Mouse (Mus musculus) MEL (cell line): Measurements from ENCODE around the gene Gm20388. TPM values are rescaled to one million over a fixed set of nuclear protein-coding genes. Genes with fewer than 3 reads are reported as not detected.

Experiments used
- DNase-seq: peaks from one replicate; pipeline ENCODE4 v3.0.0; 2011; ENCODE audit warnings: low read depth, low spot score
- H3K27ac ChIP-seq: 2 replicates; pipeline ENCODE4 v1.5.1; 2012; ENCODE audit warnings: low read depth, mild to moderate bottlenecking, control low read depth, low read length, moderate library complexity; ENCODE audit not compliant: control insufficient read depth
- H3K27me3 ChIP-seq, 2 experiments: fragments of 150-350 bp in 1 of 2; sonication (generic) in 1 of 2; 2 replicates each; pipeline ENCODE4 v1.6.1; 2012; ENCODE audit warnings: low read length in 2 of 2, mild to moderate bottlenecking in 2 of 2, improper control_type of control experiment in 1 of 2, moderate library complexity in 1 of 2; ENCODE audit not compliant: insufficient read depth in 2 of 2, control insufficient read depth in 1 of 2
- H3K36me3 ChIP-seq, 2 experiments: 2 replicates each; pipeline ENCODE4 v1.6.1; 2012 to 2014; ENCODE audit warnings: low read length in 2 of 2, improper control_type of control experiment in 1 of 2, inconsistent platforms in 1 of 2, mild to moderate bottlenecking in 1 of 2; ENCODE audit not compliant: insufficient read depth in 2 of 2, control insufficient read depth in 1 of 2
- H3K4me1 ChIP-seq, 2 experiments: fragments of 150-350 bp in 1 of 2; sonication (generic) in 1 of 2; 2 replicates each; pipeline ENCODE4 v1.6.1; 2012; ENCODE audit warnings: low read length in 2 of 2, improper control_type of control experiment in 1 of 2, mild to moderate bottlenecking in 1 of 2; ENCODE audit not compliant: insufficient read depth in 2 of 2, control insufficient read depth in 1 of 2
- H3K4me3 ChIP-seq, 2 experiments: fragments of 150-350 bp in 1 of 2; sonication (generic) in 1 of 2; 2 replicates each; pipeline ENCODE4 v1.5.1; 2012; ENCODE audit warnings: low read depth in 2 of 2, low read length in 2 of 2, mild to moderate bottlenecking in 2 of 2, moderate library complexity in 2 of 2, control low read depth in 1 of 2, improper control_type of control experiment in 1 of 2; ENCODE audit not compliant: control insufficient read depth in 1 of 2, insufficient read depth in 1 of 2
- H3K79me2 ChIP-seq: 2 replicates; pipeline ENCODE4 v1.6.1; 2012; ENCODE audit warnings: mild to moderate bottlenecking, low read length, moderate library complexity; ENCODE audit not compliant: control insufficient read depth, poor library complexity, insufficient read depth
- H3K9ac ChIP-seq: 2 replicates; pipeline ENCODE4 v1.6.1; 2012; ENCODE audit warnings: low read depth, mild to moderate bottlenecking, control low read depth, low read length, moderate library complexity; ENCODE audit not compliant: control insufficient read depth, poor library complexity, severe bottlenecking
- H3K9me3 ChIP-seq: fragments of 150-350 bp; sonication (generic); replicated peaks from 2 replicates; pipeline ENCODE4 v1.6.1; 2012; ENCODE audit warnings: mild to moderate bottlenecking, low read length, improper control_type of control experiment, moderate library complexity; ENCODE audit not compliant: insufficient read depth
- BHLHE40 ChIP-seq: IDR thresholded peaks from 2 replicates; pipeline ENCODE4 v1.6.1; 2012; ENCODE audit warnings: low read depth, mild to moderate bottlenecking, inconsistent platforms, low read length, improper control_type of control experiment, borderline replicate concordance
- CHD2 ChIP-seq: IDR thresholded peaks from 2 replicates; pipeline ENCODE4 v1.6.1; 2011; ENCODE audit warnings: low read length, improper control_type of control experiment
- CTCF ChIP-seq, 3 experiments: IDR thresholded peaks in 2 of 3; conservative IDR thresholded peaks in 1 of 3; 2 replicates each; pipeline ENCODE4 v1.5.1; 2011 to 2012; ENCODE audit warnings: low read length in 3 of 3, low read depth in 2 of 3, mild to moderate bottlenecking in 2 of 3, improper control_type of control experiment in 1 of 3, inconsistent platforms in 1 of 3, mixed read lengths in 1 of 3, moderate library complexity in 1 of 3; ENCODE audit not compliant: control insufficient read depth in 1 of 3, insufficient read depth in 1 of 3, poor library complexity in 1 of 3, severe bottlenecking in 1 of 3
- E2F4 ChIP-seq: IDR thresholded peaks from 2 replicates; pipeline ENCODE4 v1.6.1; 2011; ENCODE audit warnings: low read depth, low read length, improper control_type of control experiment, borderline replicate concordance
- ELF1 ChIP-seq: IDR thresholded peaks from 2 replicates; pipeline ENCODE4 v1.6.1; 2014; ENCODE audit warnings: low read depth, mild to moderate bottlenecking, inconsistent platforms, low read length, improper control_type of control experiment, moderate library complexity
- EP300 ChIP-seq, 2 experiments: IDR thresholded peaks; 2 replicates each; pipeline ENCODE4 v1.6.1; 2011; ENCODE audit warnings: improper control_type of control experiment in 2 of 2, low read length in 2 of 2, low read depth in 1 of 2, mild to moderate bottlenecking in 1 of 2
- GABPA ChIP-seq: IDR thresholded peaks from 2 replicates; pipeline ENCODE4 v1.6.1; 2012; ENCODE audit warnings: low read depth, mild to moderate bottlenecking, inconsistent platforms, low read length, improper control_type of control experiment, moderate library complexity
- GATA1 ChIP-seq: IDR thresholded peaks from 2 replicates; pipeline ENCODE4 v1.6.1; 2011; ENCODE audit warnings: low read depth, low read length, improper control_type of control experiment
- HCFC1 ChIP-seq: IDR thresholded peaks from 2 replicates; pipeline ENCODE4 v1.6.1; 2012; ENCODE audit warnings: low read depth, mild to moderate bottlenecking, inconsistent platforms, low read length, improper control_type of control experiment, moderate library complexity
- KAT2A ChIP-seq: conservative IDR thresholded peaks from 2 replicates; pipeline ENCODE4 v1.6.1; 2012; ENCODE audit warnings: low read depth, low read length, improper control_type of control experiment, inconsistent platforms
- MAX ChIP-seq: IDR thresholded peaks from 2 replicates; pipeline ENCODE4 v1.6.1; 2011; ENCODE audit warnings: low read length, improper control_type of control experiment
- MAZ ChIP-seq: IDR thresholded peaks from 2 replicates; pipeline ENCODE4 v1.6.1; 2012; ENCODE audit warnings: low read depth, mild to moderate bottlenecking, inconsistent platforms, low read length, improper control_type of control experiment
- MXI1 ChIP-seq: IDR thresholded peaks from 2 replicates; pipeline ENCODE4 v1.6.1; 2011; ENCODE audit warnings: mild to moderate bottlenecking, low read depth, low read length, improper control_type of control experiment
- MYB ChIP-seq: IDR thresholded peaks from 2 replicates; pipeline ENCODE4 v1.6.1; 2011; ENCODE audit warnings: mild to moderate bottlenecking, low read depth, low read length, improper control_type of control experiment
- MYC ChIP-seq: IDR thresholded peaks from 2 replicates; pipeline ENCODE4 v1.6.1; 2011; ENCODE audit warnings: low read depth, mild to moderate bottlenecking, low read length, improper control_type of control experiment, moderate library complexity
- POLR2A ChIP-seq, 2 experiments: IDR thresholded peaks; 2 replicates each; pipeline ENCODE4 v1.6.1; 2011 to 2012; ENCODE audit warnings: low read length in 2 of 2, mild to moderate bottlenecking in 2 of 2, control low read depth in 1 of 2, improper control_type of control experiment in 1 of 2, low read depth in 1 of 2, moderate library complexity in 1 of 2; ENCODE audit not compliant: control insufficient read depth in 1 of 2, insufficient read depth in 1 of 2, poor library complexity in 1 of 2
- POLR2AphosphoS5 ChIP-seq: IDR thresholded peaks from 2 replicates; pipeline ENCODE4 v1.6.1; 2012; ENCODE audit warnings: low read depth, borderline replicate concordance, mild to moderate bottlenecking, inconsistent platforms, low read length, moderate library complexity, mixed read lengths
- RCOR1 ChIP-seq: IDR thresholded peaks from 2 replicates; pipeline ENCODE4 v1.6.1; 2012; ENCODE audit warnings: low read depth, mild to moderate bottlenecking, inconsistent platforms, low read length, improper control_type of control experiment
- SIN3A ChIP-seq: IDR thresholded peaks from 2 replicates; pipeline ENCODE4 v1.6.1; 2012; ENCODE audit warnings: low read length, improper control_type of control experiment, inconsistent platforms
- TAL1 ChIP-seq: IDR thresholded peaks from 2 replicates; pipeline ENCODE4 v1.6.1; 2012; ENCODE audit warnings: mild to moderate bottlenecking, inconsistent platforms, low read length, moderate library complexity, mixed read lengths
- TBP ChIP-seq: IDR thresholded peaks from 2 replicates; pipeline ENCODE4 v1.8.0; 2011; ENCODE audit warnings: low read depth, low read length, improper control_type of control experiment
- UBTF ChIP-seq: IDR thresholded peaks from 2 replicates; pipeline ENCODE4 v1.6.1; 2012; ENCODE audit warnings: low read depth, mild to moderate bottlenecking, inconsistent platforms, low read length, improper control_type of control experiment, moderate library complexity, borderline replicate concordance; ENCODE audit not compliant: insufficient read depth
- USF1 ChIP-seq: IDR thresholded peaks from 2 replicates; pipeline ENCODE4 v1.6.1; 2014; ENCODE audit warnings: low read depth, mild to moderate bottlenecking, inconsistent platforms, low read length, improper control_type of control experiment, moderate library complexity
- ZC3H11A ChIP-seq: IDR thresholded peaks from 2 replicates; pipeline ENCODE4 v1.6.1; 2012; ENCODE audit warnings: low read depth, mild to moderate bottlenecking, inconsistent platforms, low read length, improper control_type of control experiment
- ZKSCAN1 ChIP-seq: IDR thresholded peaks from 2 replicates; pipeline ENCODE4 v1.6.1; 2012; ENCODE audit warnings: low read depth, mild to moderate bottlenecking, inconsistent platforms, low read length, improper control_type of control experiment, moderate library complexity
- ZMIZ1 ChIP-seq: IDR thresholded peaks from 2 replicates; pipeline ENCODE4 v1.6.1; 2012; ENCODE audit warnings: low read depth, mild to moderate bottlenecking, inconsistent platforms, low read length, improper control_type of control experiment, moderate library complexity
- polyA plus RNA-seq, 2 experiments: library from polyadenylated mRNA; stranded (reverse) in 1 of 2; unstranded in 1 of 2; fragments of >175 nt in 1 of 2; fragments of >200 nt in 1 of 2; gene quantifications; 2 replicates each; pipeline versions ENCODE4 v1.2.1 to v1.2.4; 2012; ENCODE audit warnings: low replicate concordance in 2 of 2, low read depth in 1 of 2; ENCODE audit not compliant: insufficient read length in 2 of 2, insufficient read depth in 1 of 2, missing spikeins in 1 of 2
- total RNA-seq: library from RNA; depleted of rRNA; stranded (reverse); fragments of 300-350 nt; gene quantifications from 2 replicates; pipeline ENCODE4 v1.2.3, GENCODE M21; 2012

Gm20388 gene
- total and polyA plus RNA-seq, 3 experiments: 11.1 to 17.8 TPM; not detected in 1

GRCm38 (mm10) chr8:123672648-123673047 is 3762.0 kb downstream of the Gm20388 start:
- Histone ChIP-seq H3K9ac (no peak overlapping the region), H3K27ac (no peak overlapping the region), H3K36me3 (no peaks in the 10 kb centered on the region), H3K79me2 (no peaks in the 10 kb centered on the region), H3K9me3 (no peaks in the 10 kb centered on the region), H3K27me3 (no peaks in the 10 kb centered on the region), H3K4me3 (no peak overlapping the region), H3K4me1 (no peaks in the 10 kb centered on the region)
- DNase-seq: no peak
- TF ChIP-seq RCOR1: no peak
- TF ChIP-seq GATA1: no peak
- TF ChIP-seq EP300 (IDR thresholded peaks at IDR 0.05; ENCODE audit: low read depth in 1 of 2, low read length in 2 of 2): no peak
- no peak for TF ChIP-seq USF1
- no peak for TF ChIP-seq HCFC1
- TF ChIP-seq ZKSCAN1: no peak
- no peak for TF ChIP-seq GABPA
- no peak for TF ChIP-seq ZMIZ1
- TF ChIP-seq UBTF: no peak
- no peak for TF ChIP-seq MAX
- TF ChIP-seq MYB: no peak
- no peak for TF ChIP-seq KAT2A
- no peak for TF ChIP-seq SIN3A
- no peak for TF ChIP-seq E2F4
- no peak for TF ChIP-seq TAL1
- no peak for TF ChIP-seq ELF1
- no peak for TF ChIP-seq TBP
- no peak for TF ChIP-seq POLR2AphosphoS5
- no peak for TF ChIP-seq CTCF (IDR thresholded peaks at IDR 0.05 in 2 of 3, conservative IDR thresholded peaks at IDR 0.05 in 1 of 3; ENCODE audit: control insufficient read depth in 1 of 3, insufficient read depth in 1 of 3, low read depth in 2 of 3, low read length in 3 of 3, poor library complexity in 1 of 3, severe bottlenecking in 1 of 3)
- no peak for TF ChIP-seq ZC3H11A

- Histone ChIP-seq H3K27me3 (no peaks in the 10 kb centered on the region), H3K9ac (no peak overlapping the region), H3K4me1 (no peaks in the 10 kb centered on the region), H3K27ac (no peak overlapping the region), H3K79me2 (no peaks in the 10 kb centered on the region), H3K36me3 (no peaks in the 10 kb centered on the region), H3K9me3 (no peaks in the 10 kb centered on the region), H3K4me3 (no peak overlapping the region)
- TF ChIP-seq MXI1 (no peak), KAT2A (no peak), POLR2A (IDR thresholded peaks at IDR 0.05; ENCODE audit: control insufficient read depth in 1 of 2, insufficient read depth in 1 of 2, low read depth in 1 of 2, low read length in 2 of 2, poor library complexity in 1 of 2) (no peak), USF1 (no peak), MYC (no peak), MAZ (no peak), CHD2 (no peak), BHLHE40 (no peak)
- DNase-seq: no peak
Measured at GRCm38 (mm10) chr8:123675611-123676010, 3765.0 kb downstream of the Gm20388 start.
